Mouse (Mus musculus): Measurements from ENCODE around the gene Ccnd1. TPM values are rescaled to one million over a fixed set of nuclear protein-coding genes. Genes with fewer than 3 reads are reported as not detected.
"Not testable (repeated sequence)": the region's sequence is repeated elsewhere in the genome, so short reads cannot be mapped to it uniquely, and the experiment has no call there.

The Ccnd1 gene
- polyA plus RNA-seq, 1 experiment from 2014 or later = 111 TPM

DNA sequence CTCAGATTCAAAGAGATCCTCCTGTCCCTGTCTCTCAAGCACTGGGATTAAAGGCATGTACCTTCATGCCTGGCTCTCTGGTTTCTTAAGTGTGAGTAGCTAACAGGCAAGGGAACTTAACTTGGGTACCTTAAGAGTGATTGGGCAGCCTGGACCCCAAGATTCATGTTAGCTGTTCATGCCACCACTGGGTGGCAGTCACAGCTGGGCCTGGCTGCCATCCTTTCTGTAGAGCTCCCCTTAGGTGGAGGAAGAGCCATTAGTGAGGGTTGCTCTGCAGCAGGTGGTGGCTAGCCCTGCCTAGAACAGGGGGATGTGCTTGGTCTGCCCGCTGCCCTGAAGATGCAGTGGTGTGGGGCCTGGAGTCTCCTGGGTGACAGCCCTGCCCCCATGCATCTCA, 20.9 kb downstream of the Ccnd1 start:
- 80% methylated on average over 1 of the region's 1 CpGs for WGBS
- H3K27ac ChIP-seq = no peak overlapping the region
- H3K9ac ChIP-seq = no peak overlapping the region
- no peak overlapping the region for H3K4me3 ChIP-seq
- no peaks in the 10 kb centered on the region for H3K9me3 ChIP-seq (replicated peaks)
- no peak for ATAC-seq
- H3K4me1 ChIP-seq = peaks cover 13% of the 10 kb centered on the region
- H3K36me3 ChIP-seq (ENCODE audit: poor library complexity, severe bottlenecking) = peaks cover 49% of the 10 kb centered on the region
- no peaks in the 10 kb centered on the region for H3K27me3 ChIP-seq
- H3K4me2 ChIP-seq = no peak overlapping the region

- Histone ChIP-seq H3K9ac (peak within 1 kb of the TSS; percentile 87), H3K9me3 (replicated peaks) (no peaks in the 10 kb centered on the region), H3K4me3 (peak within 1 kb of the TSS; percentile 85), H3K4me1 (peaks cover 13% of the 10 kb centered on the region), H3K27ac (peak within 1 kb of the TSS; percentile 90), H3K27me3 (no peaks in the 10 kb centered on the region), H3K4me2 (peak within 1 kb of the TSS; percentile 94), H3K36me3 (ENCODE audit: poor library complexity, severe bottlenecking) (peaks cover 30% of the 10 kb centered on the region)
- WGBS = 1% methylated on average over 55 of the region's 55 CpGs
- peak; percentile 92 for ATAC-seq
Observed at GRCm38 (mm10) chr7:144914948-144915750, 24.6 kb downstream of the Ccnd1 start, which contains the start of gene LTO1. LTO1 (plus strand) TSS chr7:144915100.

- Histone ChIP-seq H3K9me3 (replicated peaks) (no peaks in the 10 kb centered on the region), H3K4me1 (peaks cover 13% of the 10 kb centered on the region), H3K27ac (peak overlapping the region; percentile 16; the same call in 1 of the 2 replicates), H3K4me2 (peak overlapping the region; percentile 94), H3K9ac (peak overlapping the region; percentile 87), H3K27me3 (no peaks in the 10 kb centered on the region), H3K4me3 (peak overlapping the region; percentile 85), H3K36me3 (ENCODE audit: poor library complexity, severe bottlenecking) (peaks cover 23% of the 10 kb centered on the region)
- ATAC-seq = peak; percentile 91
- 5% methylated on average over 17 of the region's 17 CpGs for WGBS
Observed at GRCm38 (mm10) chr7:144914296-144914947, 25.3 kb downstream of the Ccnd1 start.

DNA sequence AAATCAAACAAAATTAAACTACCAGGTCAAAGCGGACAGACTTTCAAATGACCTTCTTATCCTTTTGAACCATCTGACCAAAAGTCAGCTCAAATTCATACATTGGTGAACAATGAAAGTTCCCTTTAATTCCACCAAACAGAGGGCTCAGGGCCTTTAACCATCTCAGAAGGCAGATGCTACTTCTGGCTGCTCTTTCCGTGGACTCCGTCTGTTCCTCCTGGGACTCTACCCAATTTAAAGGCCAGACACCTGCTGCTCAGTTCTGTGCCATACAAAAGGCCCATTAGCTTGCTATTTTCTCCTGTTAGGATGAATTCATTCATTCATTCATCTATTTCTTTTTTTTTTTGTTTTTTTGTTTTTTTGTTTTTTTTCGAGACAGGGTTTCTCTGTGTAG, 26.8 kb downstream of the Ccnd1 start:
- Histone ChIP-seq H3K4me2 (no peak overlapping the region), H3K9me3 (replicated peaks) (no peaks in the 10 kb centered on the region), H3K36me3 (ENCODE audit: poor library complexity, severe bottlenecking) (peaks cover 9% of the 10 kb centered on the region), H3K27me3 (0 out of 2 replicates have a peak, but pooled peaks cover 4% of the 10 kb centered on the region), H3K4me1 (peaks cover 13% of the 10 kb centered on the region), H3K27ac (no peak overlapping the region), H3K4me3 (no peak overlapping the region), H3K9ac (no peak overlapping the region)
- WGBS = 69% methylated on average over 4 of the region's 4 CpGs
- no peak for ATAC-seq

DNA sequence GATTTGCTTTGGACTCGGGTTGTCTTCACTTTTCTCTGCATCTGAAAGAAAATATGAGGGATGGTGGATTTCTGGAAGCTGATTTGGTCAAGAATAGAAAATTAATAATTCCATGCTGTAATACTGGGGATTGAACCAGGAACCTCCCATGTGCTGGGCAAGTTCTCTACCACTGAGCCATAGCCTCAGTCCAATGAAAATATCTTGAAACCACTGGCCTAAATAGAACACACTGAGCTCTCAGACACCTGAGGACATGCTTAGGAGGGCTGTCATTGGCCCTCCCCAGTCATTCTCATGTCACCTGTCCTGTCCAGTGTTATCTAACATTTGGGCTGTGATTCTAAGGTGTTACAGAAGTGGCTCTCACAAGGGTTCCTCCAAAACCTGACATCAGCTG, 28.6 kb downstream of the Ccnd1 start:
- peaks cover 15% of the 10 kb centered on the region for H3K4me1 ChIP-seq
- 0 out of 2 replicates have a peak, but pooled peaks cover 7% of the 10 kb centered on the region for H3K27me3 ChIP-seq
- 88% methylated on average over 1 of the region's 1 CpGs for WGBS
- H3K9ac ChIP-seq = no peak overlapping the region
- no peak overlapping the region for H3K4me3 ChIP-seq
- no peaks in the 10 kb centered on the region for H3K36me3 ChIP-seq (ENCODE audit: poor library complexity, severe bottlenecking)
- no peak overlapping the region for H3K4me2 ChIP-seq
- ATAC-seq = no peak
- H3K27ac ChIP-seq = no peak overlapping the region
- H3K9me3 ChIP-seq (replicated peaks) = no peaks in the 10 kb centered on the region

DNA sequence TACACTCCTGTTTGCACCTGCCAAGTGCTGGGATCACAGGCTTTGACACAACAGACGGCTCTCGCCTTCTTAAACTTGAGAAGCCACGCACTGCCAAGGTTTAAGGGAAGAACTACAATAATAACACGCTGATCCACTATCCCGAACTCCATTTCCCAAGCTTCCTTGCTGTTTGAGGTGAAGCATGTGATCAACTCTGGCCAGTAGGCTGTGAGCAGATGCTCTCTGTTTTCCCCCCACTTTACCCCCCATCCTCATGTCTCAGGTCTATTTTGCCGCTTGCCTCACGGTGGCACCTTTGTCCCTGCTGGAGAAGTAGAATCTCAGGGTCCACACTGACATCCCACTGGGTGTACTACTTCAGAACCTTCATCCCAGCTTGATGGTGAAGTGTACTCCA, 31.0 kb downstream of the Ccnd1 start:
- peaks cover 7% of the 10 kb centered on the region; the same call in 1 of the 2 replicates for H3K4me1 ChIP-seq
- H3K27ac ChIP-seq = no peak overlapping the region
- no peak overlapping the region for H3K4me2 ChIP-seq
- peak; percentile 60; the same call in 1 of the 2 replicates for ATAC-seq
- H3K9ac ChIP-seq = no peak overlapping the region
- H3K4me3 ChIP-seq = no peak overlapping the region
- H3K9me3 ChIP-seq (replicated peaks) = no peaks in the 10 kb centered on the region
- H3K36me3 ChIP-seq (ENCODE audit: poor library complexity, severe bottlenecking) = no peaks in the 10 kb centered on the region
- 42% methylated on average over 7 of the region's 7 CpGs for WGBS
- H3K27me3 ChIP-seq = peaks cover 7% of the 10 kb centered on the region; the same call in 1 of the 2 replicates

DNA sequence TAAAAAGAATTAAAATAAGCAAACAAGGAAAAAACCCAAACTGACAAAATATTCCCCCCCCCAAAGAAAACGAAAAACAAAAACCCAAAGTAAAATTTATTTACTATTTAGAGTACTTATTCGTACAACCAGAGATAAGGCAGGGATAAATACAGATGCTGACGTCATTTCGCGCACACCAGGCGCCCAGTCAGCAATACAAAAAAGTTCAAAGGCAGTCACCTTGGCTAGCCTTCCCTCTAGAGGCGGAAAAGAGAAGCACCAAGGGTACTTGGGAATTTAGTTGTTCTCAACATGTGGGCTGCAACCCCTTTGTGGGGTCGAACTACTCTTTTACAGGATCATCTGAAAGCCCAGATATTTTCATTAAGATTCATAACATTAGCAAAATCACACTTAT, 31.9 kb downstream of the Ccnd1 start:
- H3K4me1 ChIP-seq = peaks cover 7% of the 10 kb centered on the region; the same call in 1 of the 2 replicates
- ATAC-seq = no peak
- H3K4me2 ChIP-seq = no peak overlapping the region
- WGBS = 14% methylated on average over 8 of the region's 8 CpGs
- H3K4me3 ChIP-seq = no peak overlapping the region
- peaks cover 7% of the 10 kb centered on the region; the same call in 1 of the 2 replicates for H3K27me3 ChIP-seq
- no peaks in the 10 kb centered on the region for H3K9me3 ChIP-seq (replicated peaks)
- no peak overlapping the region for H3K27ac ChIP-seq
- no peaks in the 10 kb centered on the region for H3K36me3 ChIP-seq (ENCODE audit: poor library complexity, severe bottlenecking)
- no peak overlapping the region for H3K9ac ChIP-seq

GRCm38 (mm10) chr7:144906708-144907397, 32.9 kb downstream of the Ccnd1 start:
- H3K9ac ChIP-seq = peak overlapping the region; percentile 36; the same call in 1 of the 2 replicates
- ATAC-seq = peak; percentile 48; the same call in 1 of the 2 replicates

DNA sequence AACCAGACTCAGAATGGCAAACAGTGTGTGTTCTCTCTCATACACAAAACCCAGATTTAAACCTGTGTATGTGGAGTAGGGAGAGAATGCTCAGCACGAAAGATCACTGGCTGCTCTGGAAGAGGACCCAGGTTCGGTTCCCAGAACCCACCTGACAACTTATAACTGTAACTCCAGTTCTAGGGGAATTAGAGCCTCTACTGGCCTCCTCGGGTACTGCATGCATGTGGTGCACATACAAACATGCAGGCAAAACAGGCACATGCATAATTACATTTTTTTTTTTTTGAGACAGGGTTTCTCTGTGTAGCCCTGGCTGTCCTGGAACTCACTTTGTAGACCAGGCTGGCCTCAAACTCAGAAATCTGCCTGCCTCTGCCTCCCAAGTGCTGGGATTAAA, 34.2 kb downstream of the Ccnd1 start:
- H3K27ac ChIP-seq; ATAC-seq; H3K4me3 ChIP-seq; H3K27me3 ChIP-seq; H3K9me3 ChIP-seq (replicated peaks); H3K36me3 ChIP-seq (ENCODE audit: poor library complexity, severe bottlenecking); H3K9ac ChIP-seq; H3K4me1 ChIP-seq; H3K4me2 ChIP-seq: not testable (repeated sequence)
- whole genome bisulfite sequencing = 95% methylated on average over 3 of the region's 3 CpGs

More at GRCm38 (mm10) chr7:144906708-144907397, 32.9 kb downstream of the Ccnd1 start:
- Histone ChIP-seq H3K4me1 (peaks cover 7% of the 10 kb centered on the region; the same call in 1 of the 2 replicates), H3K36me3 (ENCODE audit: poor library complexity, severe bottlenecking) (no peaks in the 10 kb centered on the region), H3K27me3 (peaks cover 7% of the 10 kb centered on the region; the same call in 1 of the 2 replicates), H3K27ac (no peak overlapping the region), H3K9me3 (replicated peaks) (no peaks in the 10 kb centered on the region), H3K4me3 (no peak overlapping the region), H3K4me2 (peak overlapping the region; percentile 48)
- 10% methylated on average over 28 of the region's 28 CpGs for WGBS

DNA sequence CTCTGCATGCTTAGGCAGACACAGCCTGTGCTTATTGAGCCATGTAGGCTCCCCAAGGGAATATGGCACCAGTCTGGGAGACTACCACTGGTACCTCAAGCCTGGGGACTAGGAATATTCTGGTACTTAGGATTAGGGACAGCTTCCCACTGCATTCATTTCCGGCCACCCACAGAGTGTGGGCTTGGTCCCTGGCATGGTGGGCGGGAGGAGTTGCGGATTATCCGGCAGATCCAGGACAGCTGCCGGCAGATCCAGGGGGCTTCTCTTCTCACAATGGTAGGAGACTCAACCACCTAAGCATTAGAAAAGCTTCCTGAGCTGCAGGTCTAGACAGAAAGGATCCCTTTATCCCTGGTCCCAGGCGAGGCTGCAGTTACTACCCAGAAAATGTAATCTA, 41.2 kb downstream of the Ccnd1 start:
- H3K36me3 ChIP-seq (ENCODE audit: poor library complexity, severe bottlenecking) = no peaks in the 10 kb centered on the region
- peaks cover 56% of the 10 kb centered on the region for H3K27me3 ChIP-seq
- H3K9me3 ChIP-seq (replicated peaks) = no peaks in the 10 kb centered on the region
- H3K4me1 ChIP-seq = peaks cover 36% of the 10 kb centered on the region
- 22% methylated on average over 6 of the region's 6 CpGs for WGBS
- no peak overlapping the region for H3K27ac ChIP-seq
- peak overlapping the region; percentile 94 for H3K4me2 ChIP-seq
- peak overlapping the region; percentile 47 for H3K4me3 ChIP-seq
- no peak for ATAC-seq
- H3K9ac ChIP-seq = no peak overlapping the region; the same call in 1 of the 2 replicates

DNA sequence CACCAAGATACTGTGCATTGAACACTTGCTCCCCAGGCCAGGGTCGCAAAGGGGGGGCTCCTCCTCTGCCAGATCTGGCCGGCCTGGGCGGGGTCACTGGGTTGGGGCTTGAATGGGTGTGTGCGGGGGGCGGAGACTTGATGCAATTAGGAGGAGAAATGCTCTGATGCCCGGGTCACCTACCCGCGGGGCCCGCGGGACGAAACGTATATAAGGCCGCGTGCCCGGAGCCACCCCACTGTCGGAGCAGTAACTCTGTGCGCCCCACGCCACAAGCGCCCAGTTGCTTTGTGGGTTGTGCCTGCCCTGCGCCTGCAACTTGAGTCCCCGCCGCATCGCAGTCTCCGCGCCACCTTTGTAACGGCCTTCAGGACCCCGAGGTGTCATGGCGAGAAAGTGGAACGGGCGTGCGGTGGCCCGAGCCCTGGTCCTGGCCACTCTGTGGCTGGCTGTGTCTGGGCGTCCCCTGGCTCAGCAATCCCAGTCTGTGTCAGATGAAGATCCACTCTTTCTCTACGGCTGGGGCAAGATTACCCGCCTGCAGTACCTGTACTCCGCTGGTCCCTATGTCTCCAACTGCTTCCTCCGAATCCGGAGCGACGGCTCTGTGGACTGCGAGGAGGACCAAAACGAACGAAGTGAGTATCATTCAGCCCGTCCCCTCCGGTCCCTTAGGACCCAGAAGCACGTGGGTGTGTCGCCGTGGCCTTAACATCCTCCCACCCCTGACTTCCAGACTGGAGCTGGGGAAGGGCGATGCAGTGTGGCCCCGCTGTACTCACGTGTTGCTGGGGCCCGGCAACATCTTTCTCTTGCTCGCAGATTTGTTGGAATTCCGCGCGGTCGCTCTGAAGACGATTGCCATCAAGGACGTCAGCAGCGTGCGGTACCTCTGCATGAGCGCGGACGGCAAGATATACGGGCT, 43.2 kb downstream of the Ccnd1 start, which contains the start of gene Fgf15:
Gene Fgf15 (plus strand): TSS at position 238 of the 925 bp plus-strand sequence.
- Histone ChIP-seq H3K9me3 (replicated peaks) (no peaks in the 10 kb centered on the region), H3K9ac (peak within 1 kb of the TSS; percentile 65), H3K27me3 (peaks cover 64% of the 10 kb centered on the region), H3K4me3 (peak within 1 kb of the TSS; percentile 47), H3K4me2 (peak within 1 kb of the TSS; percentile 94), H3K36me3 (ENCODE audit: poor library complexity, severe bottlenecking) (no peaks in the 10 kb centered on the region), H3K27ac (peak within 1 kb of the TSS; percentile 83), H3K4me1 (peaks cover 36% of the 10 kb centered on the region)
- under 1% methylated on average over 65 of the region's 65 CpGs for WGBS
- ATAC-seq = peak; percentile 3; the same call in 1 of the 2 replicates
